Mouse (Mus musculus) heart, adult 2 months (tissue): ENCODE measurements around the gene Map2. TPM values are rescaled to one million over a fixed set of nuclear protein-coding genes. Genes with fewer than 3 reads are reported as not detected.

Source experiments
- DNase-seq, 2 experiments: peaks; one replicate each; pipeline ENCODE4 v3.0.0; 2021
- H3K27ac ChIP-seq: fragments of 200-600 bp; 2 replicates; pipeline ENCODE4 v1.8.1; 2022
- H3K27me3 ChIP-seq: fragments of 200-500 bp; 2 replicates; pipeline ENCODE4 v1.6.1; 2012; ENCODE audit warnings: mild to moderate bottlenecking, low read length, inconsistent platforms, mixed read lengths; ENCODE audit not compliant: control insufficient read depth, insufficient read depth
- H3K36me3 ChIP-seq: fragments of 200-500 bp; 2 replicates; pipeline ENCODE4 v1.6.1; 2012; ENCODE audit warnings: low read length, inconsistent platforms; ENCODE audit not compliant: control insufficient read depth, insufficient read depth
- H3K4me1 ChIP-seq: fragments of 200-500 bp; 2 replicates; pipeline ENCODE4 v1.6.1; 2011; ENCODE audit warnings: low read length; ENCODE audit not compliant: control insufficient read depth, insufficient read depth
- H3K4me3 ChIP-seq: fragments of 200-600 bp; 2 replicates; pipeline ENCODE4 v1.8.1; 2022
- H3K79me2 ChIP-seq: fragments of 200-500 bp; replicated peaks from 2 replicates; pipeline ENCODE4 v1.6.1; 2012; ENCODE audit warnings: mild to moderate bottlenecking, inconsistent platforms, low read length, moderate library complexity, mixed read lengths; ENCODE audit not compliant: control insufficient read depth, insufficient read depth
- H3K9ac ChIP-seq: fragments of 200-500 bp; 2 replicates; pipeline ENCODE4 v1.6.1; 2012; ENCODE audit warnings: low read depth, mild to moderate bottlenecking, control low read depth, inconsistent platforms, low read length, mixed read lengths
- CTCF ChIP-seq: fragments of 200-600 bp; IDR thresholded peaks from 2 replicates; pipeline ENCODE4 v1.8.1; 2022; ENCODE audit warnings: antibody characterized with exemption, mild to moderate bottlenecking, moderate library complexity
- EP300 ChIP-seq: fragments of 200-500 bp; IDR thresholded peaks from 2 replicates; pipeline ENCODE4 v1.6.1; 2011; ENCODE audit warnings: low read depth, low read length, control low read depth; ENCODE audit not compliant: insufficient read depth
- POLR2A ChIP-seq: fragments of 200-500 bp; IDR thresholded peaks from 2 replicates; pipeline ENCODE4 v1.6.1; 2011; ENCODE audit warnings: mild to moderate bottlenecking, low read depth, low read length, control low read depth; ENCODE audit not compliant: insufficient read depth
- WGBS: fragments of 180-500 bp; shearing (Covaris S2); methylation state at CpG from one replicate; pipeline ENCODE4 v1.1.7; 2018; 5-methylcytosine and 5-hydroxymethylcytosine counted together
- intact Hi-C: fragments of 180-260 bp; cut with DNase I; formaldehyde crosslinking; loops from one replicate; pipeline ENCODE4 v1.15.1; 2025
- polyA plus RNA-seq: library from polyadenylated mRNA; depleted of rRNA; stranded (reverse); fragments of >200 nt; gene quantifications from 2 replicates; pipeline ENCODE4 v1.2.3, GENCODE M21; 2012
- total RNA-seq, 2 experiments: library from RNA; stranded (reverse); gene quantifications; 2 replicates each; pipeline ENCODE4 v1.2.3; 2021

Gene Map2
- total and polyA plus RNA-seq, 3 experiments = 2.2 to 4.2 (median 3.8) TPM

DNA sequence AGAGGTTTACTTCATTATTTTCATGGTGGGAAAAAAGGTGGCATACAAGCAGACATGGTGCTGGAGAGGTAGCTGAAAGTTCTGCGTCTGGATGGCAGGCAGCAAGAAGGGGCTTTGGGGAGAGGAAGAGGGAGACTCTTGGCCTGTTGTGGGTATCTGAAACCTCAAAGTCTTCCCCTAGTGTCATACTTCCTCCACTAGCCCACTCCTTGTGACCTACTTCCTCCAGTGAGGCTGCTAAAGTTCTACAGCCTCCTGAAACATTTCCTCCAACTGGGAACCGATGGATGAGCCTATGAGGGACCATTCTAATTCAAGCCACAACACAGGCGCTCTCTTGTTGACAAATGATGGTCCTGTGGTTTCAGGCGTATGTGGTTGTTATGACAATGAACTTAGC, 56.9 kb downstream of the Map2 start:
- intact Hi-C loops = no loop called here
- DNase-seq = no peak
- no peak overlapping the region for H3K27ac ChIP-seq
- H3K4me1 ChIP-seq = no peaks in the 10 kb centered on the region
- no peak overlapping the region for H3K9ac ChIP-seq
- H3K27me3 ChIP-seq = no peaks in the 10 kb centered on the region
- TF ChIP-seq POLR2A (no peak), EP300 (no peak), CTCF (no peak)
- 76% methylated on average over 4 of the region's 4 CpGs for WGBS
- no peaks in the 10 kb centered on the region for H3K79me2 ChIP-seq
- no peaks in the 10 kb centered on the region for H3K36me3 ChIP-seq
- no peak overlapping the region for H3K4me3 ChIP-seq

- H3K27me3 ChIP-seq = no peaks in the 10 kb centered on the region
- H3K36me3 ChIP-seq = no peaks in the 10 kb centered on the region
- 93% methylated on average over 1 of the region's 1 CpGs for WGBS
- intact Hi-C loops = no loop called here
- TF ChIP-seq CTCF (no peak), POLR2A (no peak), EP300 (no peak)
- no peak overlapping the region for H3K9ac ChIP-seq
- no peaks in the 10 kb centered on the region for H3K79me2 ChIP-seq
- no peak for DNase-seq
- H3K4me3 ChIP-seq = no peak overlapping the region
- no peak overlapping the region for H3K27ac ChIP-seq
- no peaks in the 10 kb centered on the region for H3K4me1 ChIP-seq
Measured at GRCm38 (mm10) chr1:66244910-66245309, 69.8 kb downstream of the Map2 start.

- no peak for DNase-seq
- Histone ChIP-seq H3K4me1 (no peaks in the 10 kb centered on the region), H3K27ac (no peak overlapping the region), H3K79me2 (no peaks in the 10 kb centered on the region), H3K4me3 (no peak overlapping the region), H3K9ac (no peak overlapping the region), H3K27me3 (no peaks in the 10 kb centered on the region), H3K36me3 (no peaks in the 10 kb centered on the region)
- TF ChIP-seq CTCF = no peak
- no peak for TF ChIP-seq POLR2A
- TF ChIP-seq EP300 = no peak
- WGBS = 65% methylated on average over 4 of the region's 4 CpGs
- intact Hi-C loops = no loop called here
Measured at GRCm38 (mm10) chr1:66251649-66252332, 76.7 kb downstream of the Map2 start.

DNA sequence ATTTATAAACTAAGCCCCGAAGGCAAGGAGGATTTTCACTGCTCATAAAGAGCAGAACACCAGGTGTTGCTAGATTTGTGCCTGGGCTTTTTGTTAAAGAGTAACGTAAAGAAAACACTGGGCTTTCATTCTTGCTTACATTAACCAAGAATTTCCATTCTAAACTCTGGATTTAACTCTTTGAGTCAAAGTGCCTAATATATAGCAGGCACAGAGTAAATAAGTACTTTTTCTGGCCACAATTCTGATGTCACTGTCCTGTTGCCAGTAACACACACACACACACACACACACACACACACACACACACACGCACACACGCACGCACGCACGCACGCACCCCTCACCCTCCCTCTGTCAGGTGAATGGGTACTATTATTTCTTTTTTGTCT, 77.3 kb downstream of the Map2 start:
- 84% methylated on average over 8 of the region's 8 CpGs for WGBS
- TF ChIP-seq EP300 (no peak), CTCF (no peak), POLR2A (no peak)
- H3K27ac ChIP-seq = no peak overlapping the region
- H3K27me3 ChIP-seq = no peaks in the 10 kb centered on the region
- intact Hi-C loops = no loop called here
- no peaks in the 10 kb centered on the region for H3K36me3 ChIP-seq
- H3K79me2 ChIP-seq = no peaks in the 10 kb centered on the region
- DNase-seq = no peak
- H3K4me1 ChIP-seq = no peaks in the 10 kb centered on the region
- no peak overlapping the region for H3K9ac ChIP-seq
- H3K4me3 ChIP-seq = no peak overlapping the region

DNA sequence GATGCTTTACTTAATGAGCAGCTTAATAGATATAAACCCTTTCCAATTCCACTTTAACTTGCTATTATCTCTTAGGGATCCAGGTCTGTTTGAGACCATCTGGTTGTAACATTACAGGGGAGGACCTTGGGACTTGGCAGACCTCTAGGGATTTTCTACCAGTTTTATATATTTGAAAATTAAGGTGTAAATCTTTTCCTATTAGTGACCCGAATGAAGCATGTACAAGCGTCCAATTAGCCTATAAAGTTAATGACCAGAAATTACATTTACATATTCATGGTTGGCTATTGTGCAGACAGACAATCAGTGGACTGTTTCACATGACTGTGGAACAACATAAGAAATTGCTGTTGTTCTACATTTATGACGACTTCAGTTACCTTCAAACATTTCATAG, 88.1 kb downstream of the Map2 start:
- Histone ChIP-seq H3K27ac (no peak overlapping the region), H3K4me1 (no peaks in the 10 kb centered on the region), H3K27me3 (no peaks in the 10 kb centered on the region), H3K4me3 (no peak overlapping the region), H3K36me3 (no peaks in the 10 kb centered on the region), H3K79me2 (no peaks in the 10 kb centered on the region), H3K9ac (no peak overlapping the region)
- intact Hi-C loops = no loop called here
- DNase-seq = no peak
- 74% methylated on average over 3 of the region's 3 CpGs for WGBS
- no peak for TF ChIP-seq CTCF
- TF ChIP-seq POLR2A = no peak
- no peak for TF ChIP-seq EP300

- no peaks in the 10 kb centered on the region for H3K27me3 ChIP-seq
- H3K79me2 ChIP-seq = no peaks in the 10 kb centered on the region
- H3K4me1 ChIP-seq = no peaks in the 10 kb centered on the region
- no peak for DNase-seq
- no peaks in the 10 kb centered on the region for H3K36me3 ChIP-seq
- H3K27ac ChIP-seq = no peak overlapping the region
- H3K9ac ChIP-seq = no peak overlapping the region
- intact Hi-C loops = no loop called here
- no peak overlapping the region for H3K4me3 ChIP-seq
- WGBS = 72% methylated on average over 4 of the region's 4 CpGs
- no peak for TF ChIP-seq POLR2A
- no peak for TF ChIP-seq CTCF
- no peak for TF ChIP-seq EP300
Measured at GRCm38 (mm10) chr1:66266231-66266924, 91.3 kb downstream of the Map2 start.
